Mouse (Mus musculus): ENCODE results near the gene Olfr1033. TPM values are rescaled to one million over a fixed set of nuclear protein-coding genes. Genes with fewer than 3 reads are reported as not detected.

The Olfr1033 gene
- polyA plus RNA-seq (2014; fragmentation: Illumina TruSeq; extraction: RNeasy Lipid Tissue Mini Kit (QIAGEN cat#74804); ENCODE audit: low read depth, low replicate concordance) = 4.8 TPM

GRCm38 (mm10) chr2:86020406-86020805 lies at the start of gene Olfr1033:
Olfr1033 (plus strand) TSS chr2:86020633.

GRCm38 (mm10) chr2:85973595-85973994 lies 46.8 kb upstream of the Olfr1033 start, which contains the start of gene Olfr1029:
Olfr1029 (plus strand) TSS chr2:85973895.

GRCm38 (mm10) chr2:85978976-85979375 lies 41.5 kb upstream of the Olfr1033 start, which contains the start of gene Olfr1030:
Olfr1030 (plus strand) TSS chr2:85979276.

GRCm38 (mm10) chr2:85990004-85990403 lies 30.4 kb upstream of the Olfr1033 start, which contains the start of gene Olfr1031:
Olfr1031 (plus strand) TSS chr2:85990304.

GRCm38 (mm10) chr2:86005240-86005639 lies 15.2 kb upstream of the Olfr1033 start, which contains the start of gene Olfr1032:
Olfr1032 (plus strand) TSS chr2:86005540.

GRCm38 (mm10) chr2:86045561-86045960 lies 25.1 kb downstream of the Olfr1033 start, which contains the start of gene Olfr1034:
Olfr1034 (plus strand) TSS chr2:86045861.

GRCm38 (mm10) chr2:86073692-86074091 lies 53.3 kb downstream of the Olfr1033 start, which contains the start of gene Olfr1036:
Olfr1036 (plus strand) TSS chr2:86073992.

GRCm38 (mm10) chr2:86087285-86087684 lies 66.9 kb downstream of the Olfr1033 start, which contains the start of gene Olfr1037:
Olfr1037 (minus strand) TSS chr2:86087385.

Other genes starting within 250 kb of the Olfr1033 start
- not detected for gene Olfr1014, start 247.9 kb upstream of the Olfr1033 start, polyA plus RNA-seq (2014; fragmentation: Illumina TruSeq; extraction: RNeasy Lipid Tissue Mini Kit (QIAGEN cat#74804); ENCODE audit: low read depth, low replicate concordance)
- gene Olfr1015, start 238.6 kb upstream of the Olfr1033 start, polyA plus RNA-seq (2014; fragmentation: Illumina TruSeq; extraction: RNeasy Lipid Tissue Mini Kit (QIAGEN cat#74804); ENCODE audit: low read depth, low replicate concordance) = not detected
- not detected for gene Olfr1016, start 218.1 kb upstream of the Olfr1033 start, polyA plus RNA-seq (2014; fragmentation: Illumina TruSeq; extraction: RNeasy Lipid Tissue Mini Kit (QIAGEN cat#74804); ENCODE audit: low read depth, low replicate concordance)
- not detected for gene Olfr1018, start 202.2 kb upstream of the Olfr1033 start, polyA plus RNA-seq (2014; fragmentation: Illumina TruSeq; extraction: RNeasy Lipid Tissue Mini Kit (QIAGEN cat#74804); ENCODE audit: low read depth, low replicate concordance)
- gene Olfr1019, start 175.2 kb upstream of the Olfr1033 start, polyA plus RNA-seq (2014; fragmentation: Illumina TruSeq; extraction: RNeasy Lipid Tissue Mini Kit (QIAGEN cat#74804); ENCODE audit: low read depth, low replicate concordance) = not detected
- gene Olfr1020, start 173.6 kb upstream of the Olfr1033 start, polyA plus RNA-seq (2014; fragmentation: Illumina TruSeq; extraction: RNeasy Lipid Tissue Mini Kit (QIAGEN cat#74804); ENCODE audit: low read depth, low replicate concordance) = not detected
- gene Olfr1022, start 152.0 kb upstream of the Olfr1033 start, polyA plus RNA-seq (2014; fragmentation: Illumina TruSeq; extraction: RNeasy Lipid Tissue Mini Kit (QIAGEN cat#74804); ENCODE audit: low read depth, low replicate concordance) = not detected
- not detected for gene Olfr1023, start 135.0 kb upstream of the Olfr1033 start, polyA plus RNA-seq (2014; fragmentation: Illumina TruSeq; extraction: RNeasy Lipid Tissue Mini Kit (QIAGEN cat#74804); ENCODE audit: low read depth, low replicate concordance)
- not detected for gene Olfr1024, start 115.6 kb upstream of the Olfr1033 start, polyA plus RNA-seq (2014; fragmentation: Illumina TruSeq; extraction: RNeasy Lipid Tissue Mini Kit (QIAGEN cat#74804); ENCODE audit: low read depth, low replicate concordance)
- not detected for gene Olfr1025-ps1, start 105.4 kb upstream of the Olfr1033 start, polyA plus RNA-seq (2014; fragmentation: Illumina TruSeq; extraction: RNeasy Lipid Tissue Mini Kit (QIAGEN cat#74804); ENCODE audit: low read depth, low replicate concordance)
- not detected for gene Olfr1026, start 99.1 kb upstream of the Olfr1033 start, polyA plus RNA-seq (2014; fragmentation: Illumina TruSeq; extraction: RNeasy Lipid Tissue Mini Kit (QIAGEN cat#74804); ENCODE audit: low read depth, low replicate concordance)
- not detected for gene Olfr1028, start 70.2 kb upstream of the Olfr1033 start, polyA plus RNA-seq (2014; fragmentation: Illumina TruSeq; extraction: RNeasy Lipid Tissue Mini Kit (QIAGEN cat#74804); ENCODE audit: low read depth, low replicate concordance)
- not detected for gene Olfr1029, start 46.7 kb upstream of the Olfr1033 start, polyA plus RNA-seq (2014; fragmentation: Illumina TruSeq; extraction: RNeasy Lipid Tissue Mini Kit (QIAGEN cat#74804); ENCODE audit: low read depth, low replicate concordance)
- not detected for gene Olfr1030, start 41.4 kb upstream of the Olfr1033 start, polyA plus RNA-seq (2014; fragmentation: Illumina TruSeq; extraction: RNeasy Lipid Tissue Mini Kit (QIAGEN cat#74804); ENCODE audit: low read depth, low replicate concordance)
- not detected for gene Olfr1031, start 30.3 kb upstream of the Olfr1033 start, polyA plus RNA-seq (2014; fragmentation: Illumina TruSeq; extraction: RNeasy Lipid Tissue Mini Kit (QIAGEN cat#74804); ENCODE audit: low read depth, low replicate concordance)
- not detected for gene Olfr1032, start 15.1 kb upstream of the Olfr1033 start, polyA plus RNA-seq (2014; fragmentation: Illumina TruSeq; extraction: RNeasy Lipid Tissue Mini Kit (QIAGEN cat#74804); ENCODE audit: low read depth, low replicate concordance)
- gene Olfr1034, start 25.2 kb downstream of the Olfr1033 start, polyA plus RNA-seq (2014; fragmentation: Illumina TruSeq; extraction: RNeasy Lipid Tissue Mini Kit (QIAGEN cat#74804); ENCODE audit: low read depth, low replicate concordance) = 0.92 TPM
- not detected for gene Olfr1036, start 53.4 kb downstream of the Olfr1033 start, polyA plus RNA-seq (2014; fragmentation: Illumina TruSeq; extraction: RNeasy Lipid Tissue Mini Kit (QIAGEN cat#74804); ENCODE audit: low read depth, low replicate concordance)
- gene Olfr1037, start 66.8 kb downstream of the Olfr1033 start, polyA plus RNA-seq (2014; fragmentation: Illumina TruSeq; extraction: RNeasy Lipid Tissue Mini Kit (QIAGEN cat#74804); ENCODE audit: low read depth, low replicate concordance) = not detected
- not detected for gene Olfr1039, start 115.3 kb downstream of the Olfr1033 start, polyA plus RNA-seq (2014; fragmentation: Illumina TruSeq; extraction: RNeasy Lipid Tissue Mini Kit (QIAGEN cat#74804); ENCODE audit: low read depth, low replicate concordance)
- not detected for gene Olfr1040, start 126.1 kb downstream of the Olfr1033 start, polyA plus RNA-seq (2014; fragmentation: Illumina TruSeq; extraction: RNeasy Lipid Tissue Mini Kit (QIAGEN cat#74804); ENCODE audit: low read depth, low replicate concordance)
- not detected for gene Olfr1042, start 141.2 kb downstream of the Olfr1033 start, polyA plus RNA-seq (2014; fragmentation: Illumina TruSeq; extraction: RNeasy Lipid Tissue Mini Kit (QIAGEN cat#74804); ENCODE audit: low read depth, low replicate concordance)
- not detected for gene Olfr1043, start 146.9 kb downstream of the Olfr1033 start, polyA plus RNA-seq (2014; fragmentation: Illumina TruSeq; extraction: RNeasy Lipid Tissue Mini Kit (QIAGEN cat#74804); ENCODE audit: low read depth, low replicate concordance)
- gene Olfr1044, start 157.2 kb downstream of the Olfr1033 start, polyA plus RNA-seq (2014; fragmentation: Illumina TruSeq; extraction: RNeasy Lipid Tissue Mini Kit (QIAGEN cat#74804); ENCODE audit: low read depth, low replicate concordance) = not detected
- not detected for gene Olfr52, start 165.1 kb downstream of the Olfr1033 start, polyA plus RNA-seq (2014; fragmentation: Illumina TruSeq; extraction: RNeasy Lipid Tissue Mini Kit (QIAGEN cat#74804); ENCODE audit: low read depth, low replicate concordance)
- gene Olfr1045, start 182.4 kb downstream of the Olfr1033 start, polyA plus RNA-seq (2014; fragmentation: Illumina TruSeq; extraction: RNeasy Lipid Tissue Mini Kit (QIAGEN cat#74804); ENCODE audit: low read depth, low replicate concordance) = not detected
- gene Olfr1046, start 198.7 kb downstream of the Olfr1033 start, polyA plus RNA-seq (2014; fragmentation: Illumina TruSeq; extraction: RNeasy Lipid Tissue Mini Kit (QIAGEN cat#74804); ENCODE audit: low read depth, low replicate concordance) = not detected
- gene Olfr1047, start 210.8 kb downstream of the Olfr1033 start, polyA plus RNA-seq (2014; fragmentation: Illumina TruSeq; extraction: RNeasy Lipid Tissue Mini Kit (QIAGEN cat#74804); ENCODE audit: low read depth, low replicate concordance) = not detected
- not detected for gene Olfr1048, start 219.7 kb downstream of the Olfr1033 start, polyA plus RNA-seq (2014; fragmentation: Illumina TruSeq; extraction: RNeasy Lipid Tissue Mini Kit (QIAGEN cat#74804); ENCODE audit: low read depth, low replicate concordance)
- not detected for gene Olfr1049, start 237.7 kb downstream of the Olfr1033 start, polyA plus RNA-seq (2014; fragmentation: Illumina TruSeq; extraction: RNeasy Lipid Tissue Mini Kit (QIAGEN cat#74804); ENCODE audit: low read depth, low replicate concordance)

Data from heart, adult 10 weeks (tissue).